Comparison of ENCODE assay signal across 30 mouse cellular contexts in the genomic region with DNA sequence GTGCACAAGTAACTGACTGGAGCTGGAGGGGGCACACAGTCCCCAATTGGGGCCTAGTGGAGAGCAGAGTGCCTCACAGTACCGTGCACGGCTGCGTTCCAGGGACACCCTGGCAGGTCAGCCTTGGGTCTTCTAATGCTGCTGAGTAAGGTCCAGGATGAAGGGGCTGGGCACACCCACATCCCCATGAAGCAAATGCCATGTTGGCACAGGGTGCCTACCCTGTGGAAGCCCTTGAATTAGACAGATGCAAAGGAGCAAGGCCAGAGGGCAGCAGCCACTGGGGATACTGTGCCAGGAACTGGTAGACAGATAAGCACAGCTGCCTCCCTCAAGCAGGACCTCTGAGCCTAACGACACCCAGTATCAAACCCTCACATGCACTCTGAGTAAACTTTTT. TPM values are rescaled to one million over a fixed set of nuclear protein-coding genes. Genes with fewer than 3 reads are reported as not detected.
DNase-seq lines count a peak whose midpoint lies in the region; ATAC-seq and TF ChIP-seq lines count a peak whose summit lies in the region.
"Had no signal": no experiment of that assay in that cellular context is flagged by ENCODE, and none has a peak within 500 bp of the region (broad histone marks: within the 10 kb centered on the region; RNA-seq: fewer than 3 reads in every experiment).

No protein-coding gene starts in this region.

- WGBS in limb, embryonic 10.5 days, result 90% methylated on average over 4 of the region's 4 CpGs

- no peaks in the 10 kb centered on the region for H3K36me3 ChIP-seq in testis, adult 2 months (ENCODE audit: control insufficient read depth, insufficient read depth, low read length)
- peaks cover 21% of the 10 kb centered on the region; the same call in 1 of the 2 replicates for H3K36me3 ChIP-seq in limb, embryonic 10.5 days
- H3K36me3 ChIP-seq: G1E had no signal

- ATAC-seq in megakaryocyte progenitor cell, adult 5-6 weeks (replicated peaks; ENCODE audit: poor library complexity), result 0 out of 2 replicates have a peak, but pooled peaks have one; percentile 17
- ATAC-seq in megakaryocyte, adult 5-6 weeks (ENCODE audit: poor library complexity, severe bottlenecking), result no peak
- ATAC-seq: forebrain, embryonic 15.5 days; intestine, postnatal 0 days; Patski had no signal

- peak; percentile 71 for DNase-seq in adrenal gland, adult 2 months
- no peak for DNase-seq in adrenal gland, postnatal 25 days
- DNase-seq in testis, postnatal 10 days (ENCODE audit: low spot score), result no peak
- no peak for DNase-seq in limb, embryonic 10.5 days (ENCODE audit: low spot score)
- DNase-seq: B cell, adult 2 months; cerebellum, adult 18-20 months; cerebellum, adult 9-11 months; cerebellum, postnatal 25 days; gastrocnemius, postnatal 25 days; heart, adult 18-20 months; heart, postnatal 14 days had no signal

- H3K27me3 ChIP-seq in testis, adult 2 months (ENCODE audit: control insufficient read depth, insufficient read depth, low read length), result no peaks in the 10 kb centered on the region
- no peaks in the 10 kb centered on the region; the same call in 1 of the 2 replicates for H3K27me3 ChIP-seq in limb, embryonic 10.5 days (ENCODE audit: low read depth, poor library complexity, severe bottlenecking)
- H3K27me3 ChIP-seq: embryonic facial prominence, embryonic 12.5 days; embryonic facial prominence, embryonic 15.5 days; heart, embryonic 13.5 days; hindbrain, embryonic 15.5 days had no signal

- H3K4me1 ChIP-seq in testis, adult 2 months (ENCODE audit: control insufficient read depth, insufficient read depth, low read length), result no peaks in the 10 kb centered on the region
- H3K4me1 ChIP-seq in limb, embryonic 10.5 days, result peaks cover 27% of the 10 kb centered on the region

- no peak overlapping the region for H3K27ac ChIP-seq in testis, adult 2 months (ENCODE audit: control insufficient read depth, insufficient read depth, low read depth, low read length)
- no peak overlapping the region for H3K27ac ChIP-seq in limb, embryonic 10.5 days
- H3K27ac ChIP-seq: embryonic facial prominence, embryonic 12.5 days; embryonic facial prominence, embryonic 15.5 days; forebrain, embryonic 15.5 days; heart, embryonic 13.5 days; hindbrain, embryonic 12.5 days; hindbrain, embryonic 15.5 days had no signal

- no peaks in the 10 kb centered on the region for H3K9me3 ChIP-seq in limb, embryonic 10.5 days (replicated peaks)
- H3K9me3 ChIP-seq: embryonic facial prominence, embryonic 12.5 days; embryonic facial prominence, embryonic 15.5 days; forebrain, embryonic 15.5 days; G1E; heart, embryonic 13.5 days; hindbrain, embryonic 12.5 days; hindbrain, embryonic 15.5 days had no signal

- no peak for TF ChIP-seq POLR2A in testis, adult 2 months (IDR thresholded peaks at IDR 0.05; ENCODE audit: control insufficient read depth, low read depth, low read length)

- no peak overlapping the region for H3K4me3 ChIP-seq in testis, adult 2 months (ENCODE audit: control insufficient read depth, low read depth, low read length)
- no peak overlapping the region for H3K4me3 ChIP-seq in limb, embryonic 10.5 days
- H3K4me3 ChIP-seq: embryonic facial prominence, embryonic 12.5 days; embryonic facial prominence, embryonic 15.5 days; forebrain, embryonic 15.5 days; heart, embryonic 13.5 days; hindbrain, embryonic 12.5 days; hindbrain, embryonic 15.5 days had no signal

- 0 out of 2 replicates have a peak, but pooled peaks have one; percentile 5 for TF ChIP-seq CTCF in testis, adult 2 months (IDR thresholded peaks at IDR 0.05; ENCODE audit: control insufficient read depth, insufficient read depth, insufficient replicate concordance, low read depth, low read length)

RNA-seq across cellular contexts. Expression of a gene that starts 25.5 kb away (rescaled TPM):
- not detected for total RNA-seq in adrenal gland, adult 2 months (2021)
- polyA plus RNA-seq in adrenal gland, adult 2 months (2012; rRNA removed), result 0.20 and 0.75 TPM in 2 replicates
- total RNA-seq in adrenal gland, postnatal 25 days (2021), result not detected in 2 replicates
- not detected in 2 replicates for polyA plus RNA-seq in testis, adult 2 months (2012; rRNA removed)
- not detected in 2 replicates for total RNA-seq in megakaryocyte progenitor cell, adult 5-6 weeks (2015)
- not detected in 2 replicates for total RNA-seq in megakaryocyte progenitor cell, adult 5-6 weeks (2017)
- total RNA-seq in megakaryocyte, adult 5-6 weeks (2015), result not detected in 2 replicates
- not detected in 2 replicates for total RNA-seq in megakaryocyte, adult 5-6 weeks (2017)
- not detected in 2 replicates for polyA plus RNA-seq in limb, embryonic 10.5 days (2016; fragmentation: Nextera tagmentation; extraction: Ambion mirVana)
- total RNA-seq: CH12.LX; common myeloid progenitor, adult 5-6 weeks; gastrocnemius, adult 8-10 months; gastrocnemius, postnatal 25 days; heart, adult 18-20 months; heart, postnatal 14 days; hematopoietic stem cell, adult 5-6 weeks had no signal
- polyA plus RNA-seq: forebrain, embryonic 11.5 days; G1E; gonadal fat pad, adult 2 months; hindbrain, embryonic 12.5 days; Patski had no signal

RNA-seq across cellular contexts. Expression of a gene that starts 28.4 kb away (rescaled TPM):
- 1 to 10 TPM; 2.8 to 3.8 TPM for total RNA-seq in adrenal gland, adult 2 months (2021)
- polyA plus RNA-seq in adrenal gland, adult 2 months (2012; rRNA removed), result 10.0 and 18.1 TPM in 2 replicates
- total RNA-seq in adrenal gland, postnatal 25 days (2021), result 0.58 and 1.1 TPM in 2 replicates
- 0.10 and 0.61 TPM in 2 replicates for polyA plus RNA-seq in testis, adult 2 months (2012; rRNA removed)
- total RNA-seq in megakaryocyte progenitor cell, adult 5-6 weeks (2015), result not detected in 2 replicates
- total RNA-seq in megakaryocyte progenitor cell, adult 5-6 weeks (2017), result not detected in 2 replicates
- not detected in 2 replicates for total RNA-seq in megakaryocyte, adult 5-6 weeks (2015)
- not detected in 2 replicates for total RNA-seq in megakaryocyte, adult 5-6 weeks (2017)
- polyA plus RNA-seq in limb, embryonic 10.5 days (2016; fragmentation: Nextera tagmentation; extraction: Ambion mirVana), result not detected in 2 replicates
- total RNA-seq: CH12.LX; common myeloid progenitor, adult 5-6 weeks; hematopoietic stem cell, adult 5-6 weeks had no signal
- polyA plus RNA-seq: embryonic facial prominence, embryonic 12.5 days; forebrain, embryonic 11.5 days; forebrain, embryonic 15.5 days; G1E; heart, embryonic 13.5 days; hindbrain, embryonic 12.5 days; Patski had no signal

RNA-seq across cellular contexts. Expression of a gene that starts 39.1 kb away (rescaled TPM):
- 10 to 100 TPM; 77.1 to 96.1 TPM for total RNA-seq in adrenal gland, adult 2 months (2021)
- 163 and 202 TPM in 2 replicates for polyA plus RNA-seq in adrenal gland, adult 2 months (2012; rRNA removed)
- 100 and 109 TPM in 2 replicates for total RNA-seq in adrenal gland, postnatal 25 days (2021)
- polyA plus RNA-seq in testis, adult 2 months (2012; rRNA removed), result 78.4 and 84.0 TPM in 2 replicates
- total RNA-seq in megakaryocyte progenitor cell, adult 5-6 weeks (2015), result 0.32 TPM in 1 of 2 replicates, not detected in the other
- total RNA-seq in megakaryocyte progenitor cell, adult 5-6 weeks (2017), result not detected in 2 replicates
- 0.05 TPM in 1 of 2 replicates, not detected in the other for total RNA-seq in megakaryocyte, adult 5-6 weeks (2015)
- not detected in 2 replicates for total RNA-seq in megakaryocyte, adult 5-6 weeks (2017)
- polyA plus RNA-seq in limb, embryonic 10.5 days (2016; fragmentation: Nextera tagmentation; extraction: Ambion mirVana), result 1.8 and 3.2 TPM in 2 replicates
- polyA plus RNA-seq: G1E had no signal

RNA-seq across cellular contexts. Expression of a gene that starts 49.2 kb away (rescaled TPM):
- 1 to 10 TPM in 1 of 2 experiments, under 1 TPM in 1; 0.98 to 1.5 TPM for total RNA-seq in adrenal gland, adult 2 months (2021)
- 4.3 and 4.9 TPM in 2 replicates for polyA plus RNA-seq in adrenal gland, adult 2 months (2012; rRNA removed)
- total RNA-seq in adrenal gland, postnatal 25 days (2021), result 0.58 TPM in 1 of 2 replicates, not detected in the other
- 0.20 and 0.26 TPM in 2 replicates for polyA plus RNA-seq in testis, adult 2 months (2012; rRNA removed)
- not detected in 2 replicates for total RNA-seq in megakaryocyte progenitor cell, adult 5-6 weeks (2015)
- total RNA-seq in megakaryocyte progenitor cell, adult 5-6 weeks (2017), result not detected in 2 replicates
- not detected in 2 replicates for total RNA-seq in megakaryocyte, adult 5-6 weeks (2015)
- total RNA-seq in megakaryocyte, adult 5-6 weeks (2017), result not detected in 2 replicates
- not detected in 2 replicates for polyA plus RNA-seq in limb, embryonic 10.5 days (2016; fragmentation: Nextera tagmentation; extraction: Ambion mirVana)
- total RNA-seq: CH12.LX; common myeloid progenitor, adult 5-6 weeks; hematopoietic stem cell, adult 5-6 weeks had no signal
- polyA plus RNA-seq: embryonic facial prominence, embryonic 12.5 days; forebrain, embryonic 11.5 days; forebrain, embryonic 15.5 days; heart, embryonic 13.5 days; hindbrain, embryonic 12.5 days; hindbrain, embryonic 15.5 days; intestine, embryonic 14.5 days; Patski had no signal

RNA-seq across cellular contexts. Expression of a gene that starts 59.9 kb away (rescaled TPM):
- under 1 TPM in 1 of 2 experiments, not detected in 1; 0.17 TPM for total RNA-seq in adrenal gland, adult 2 months (2021)
- polyA plus RNA-seq in adrenal gland, adult 2 months (2012; rRNA removed), result 0.17 TPM in 1 of 2 replicates, not detected in the other
- total RNA-seq in adrenal gland, postnatal 25 days (2021), result not detected in 2 replicates
- 341 and 400 TPM in 2 replicates for polyA plus RNA-seq in testis, adult 2 months (2012; rRNA removed)
- total RNA-seq in megakaryocyte progenitor cell, adult 5-6 weeks (2015), result not detected in 2 replicates
- not detected in 2 replicates for total RNA-seq in megakaryocyte progenitor cell, adult 5-6 weeks (2017)
- total RNA-seq in megakaryocyte, adult 5-6 weeks (2015), result not detected in 2 replicates
- not detected in 2 replicates for total RNA-seq in megakaryocyte, adult 5-6 weeks (2017)
- not detected in 2 replicates for polyA plus RNA-seq in limb, embryonic 10.5 days (2016; fragmentation: Nextera tagmentation; extraction: Ambion mirVana)
- total RNA-seq: CH12.LX; common myeloid progenitor, adult 5-6 weeks; G1E; gastrocnemius, adult 8-10 months; gastrocnemius, postnatal 25 days; hematopoietic stem cell, adult 5-6 weeks had no signal
- polyA plus RNA-seq: G1E; intestine, postnatal 0 days; Patski had no signal

Comparison
In these comparisons a context has a peak if more than half of its experiments do, and no peak if none do; other contexts are left out.
1. RNA of a gene that starts 39.1 kb away (total RNA-seq): 100 to 109 TPM in adrenal gland, postnatal 25 days and 77.1 to 96.1 TPM in adrenal gland, adult 2 months; 0.32 TPM in megakaryocyte progenitor cell, adult 5-6 weeks and 0.05 TPM in megakaryocyte, adult 5-6 weeks; every median in the first group is over 10 times any median in the second.